Mouse (Mus musculus) adrenal gland, postnatal 25 days (tissue): ENCODE data around the gene Naxd. TPM values are rescaled to one million over a fixed set of nuclear protein-coding genes. Genes with fewer than 3 reads are reported as not detected.
"Not testable (repeated sequence)": the region's sequence is repeated elsewhere in the genome, so short reads cannot be mapped to it uniquely, and the experiment has no call there.

Experiments used
- DNase-seq: peaks from one replicate; pipeline ENCODE4 v3.0.0; 2021; ENCODE audit warnings: mixed read lengths
- long read RNA-seq: library from polyadenylated mRNA; stranded (forward); transcript quantifications from one replicate; pipeline ENCODE4 v2.0.0, GENCODE M21; 2021
- total RNA-seq: library from RNA; stranded (reverse); gene quantifications from 2 replicates; pipeline ENCODE4 v1.2.3, GENCODE M21; 2021

Naxd gene
- total RNA-seq, result 75.0 and 77.5 TPM in 2 replicates
- long read RNA-seq, transcript Naxd-201 (10 exons, 1,359 nt), result minor isoform, 37 of 111 reads
- long read RNA-seq, transcript Naxd-202 (10 exons, 1,307 nt), result major isoform, 50 of 111 reads
- long read RNA-seq, partial matches to known transcripts, result 3 of 111 reads
- long read RNA-seq, other reads (novel, unspliced or antisense), result 14 of 111 reads

DNA sequence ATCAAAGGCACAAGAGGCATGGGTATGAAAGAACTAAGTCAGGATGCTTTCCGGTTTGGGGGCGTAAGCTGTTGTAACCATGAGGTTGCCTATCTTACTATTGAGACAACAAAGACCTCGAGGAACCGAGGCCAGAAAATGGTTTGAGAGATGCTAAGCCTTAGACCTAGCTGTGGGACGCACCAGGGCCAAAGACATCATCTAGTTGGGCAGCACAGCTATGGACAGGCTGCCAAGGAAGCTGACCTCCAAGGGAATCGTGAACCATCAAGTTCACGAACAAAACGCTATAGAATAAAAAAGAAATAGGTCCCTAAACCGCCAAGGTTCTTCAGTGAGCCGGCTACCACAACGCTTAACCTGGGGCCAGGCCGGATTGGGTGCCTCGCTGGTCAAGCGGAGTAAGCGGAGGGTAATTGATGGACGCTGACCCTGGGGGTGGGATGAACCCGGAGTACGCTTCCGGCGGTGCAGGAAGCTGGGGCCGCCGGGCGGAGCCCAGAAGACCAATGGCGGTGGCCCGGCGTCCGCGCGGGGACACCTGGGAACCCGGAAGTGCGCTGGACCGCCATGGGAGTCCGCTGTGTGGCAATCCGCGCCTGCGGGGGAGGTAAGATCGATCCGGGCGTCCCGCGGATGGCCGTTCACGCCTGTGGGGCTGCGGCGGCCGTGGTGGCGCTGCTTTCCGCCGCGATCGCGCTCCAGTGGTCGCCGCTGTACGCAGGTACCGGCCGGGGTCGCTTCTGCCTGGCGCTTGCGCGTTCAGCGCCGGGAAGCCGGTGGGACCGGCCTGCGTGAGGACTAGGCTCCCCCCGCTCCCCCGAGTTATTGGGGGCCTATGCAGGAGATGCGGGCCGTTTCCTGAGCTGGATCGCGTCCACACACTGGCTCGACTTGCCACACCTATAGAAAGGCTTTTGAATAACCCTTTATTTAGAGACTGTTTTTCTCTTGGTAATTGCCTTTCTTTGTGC is at the start of gene Naxd:
Gene Naxd, plus strand, starts transcription at position 490 of the 974 bp plus-strand sequence.
- peak; percentile 92 for DNase-seq

DNA sequence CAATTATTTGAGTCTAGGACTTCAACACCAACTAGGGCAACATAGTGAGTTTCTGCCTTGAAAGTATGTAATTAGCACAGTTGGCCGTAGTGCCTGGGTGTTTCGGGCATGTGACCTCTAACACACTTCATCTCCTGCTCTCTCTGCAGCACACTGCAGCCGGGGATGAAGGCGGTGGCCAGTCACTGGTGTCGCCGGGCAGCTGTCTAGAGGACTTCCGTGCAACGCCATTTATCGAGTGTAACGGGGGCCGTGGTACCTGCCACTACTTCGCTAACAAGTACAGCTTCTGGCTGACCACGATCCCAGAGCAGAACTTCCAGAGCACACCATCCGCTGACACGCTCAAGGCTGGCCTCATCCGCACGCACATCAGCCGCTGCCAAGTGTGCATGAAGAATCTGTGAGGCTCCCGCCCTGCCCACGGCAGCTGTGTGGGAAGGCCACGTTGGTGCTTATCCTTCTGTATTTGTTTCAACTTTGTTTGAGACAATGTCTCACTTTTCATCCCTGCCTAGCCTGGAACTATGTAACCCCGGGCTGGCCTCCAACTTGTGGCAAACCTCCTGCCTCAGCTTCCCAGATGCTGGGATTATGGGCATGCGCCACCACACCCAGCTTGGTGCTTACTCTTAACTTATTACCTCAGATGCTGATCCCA is 49.3 kb upstream of the Naxd start:
- DNase-seq, result no peak

DNA sequence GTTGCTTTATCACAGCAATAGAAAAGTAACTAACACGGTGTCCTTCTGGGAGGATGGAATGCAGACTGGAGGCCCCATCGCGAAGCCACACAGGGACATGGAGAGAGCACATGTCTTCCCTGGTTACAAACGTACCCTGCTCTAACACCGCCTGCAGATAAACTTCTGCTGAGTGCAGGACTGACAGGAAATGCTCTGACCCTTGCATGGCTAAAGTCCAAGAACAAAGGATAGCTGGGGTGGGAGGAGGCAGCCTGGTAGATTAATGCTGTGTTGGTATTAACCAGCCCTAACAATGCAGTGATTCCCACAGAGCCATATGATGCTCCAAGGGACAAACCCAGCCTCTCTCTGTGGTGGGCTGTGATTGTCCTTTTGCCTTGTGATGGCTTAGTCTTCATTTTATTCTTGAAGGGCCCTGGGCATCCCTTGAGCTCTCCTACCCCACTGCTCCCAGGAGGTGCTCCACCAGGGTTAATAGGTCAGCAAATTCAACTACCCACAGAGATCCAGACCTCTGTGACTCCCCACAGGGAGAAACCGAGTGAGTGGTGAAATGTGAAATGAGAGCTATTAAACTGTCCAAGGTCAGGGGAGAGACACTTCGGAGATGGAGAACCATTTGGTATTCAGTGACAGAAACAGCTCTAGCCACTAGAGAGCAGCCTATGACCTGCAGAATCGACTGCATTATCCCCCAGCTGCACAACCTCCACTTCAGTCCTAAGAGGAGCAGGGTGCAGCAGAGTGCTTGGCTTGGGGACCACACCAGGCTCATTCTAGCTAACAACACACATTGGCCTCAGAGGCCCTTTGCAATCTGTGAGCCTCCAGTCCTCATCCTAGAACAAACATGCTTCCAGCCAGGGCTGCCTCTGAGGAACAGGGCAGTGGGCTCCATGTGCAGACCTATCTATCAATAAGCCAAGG is 46.9 kb upstream of the Naxd start:
- DNase-seq, result peak; percentile 26

- no peak for DNase-seq
Observed at GRCm38 (mm10) chr8:11452152-11452551, 45.2 kb upstream of the Naxd start.

GRCm38 (mm10) chr8:11452559-11452958 is 44.7 kb upstream of the Naxd start:
- no peak for DNase-seq

GRCm38 (mm10) chr8:11452974-11453373 is 44.3 kb upstream of the Naxd start:
- DNase-seq, result no peak

- DNase-seq, result no peak
Observed at GRCm38 (mm10) chr8:11454228-11454627, 43.1 kb upstream of the Naxd start.

GRCm38 (mm10) chr8:11457278-11457677 is 40.0 kb upstream of the Naxd start:
- no peak for DNase-seq

DNA sequence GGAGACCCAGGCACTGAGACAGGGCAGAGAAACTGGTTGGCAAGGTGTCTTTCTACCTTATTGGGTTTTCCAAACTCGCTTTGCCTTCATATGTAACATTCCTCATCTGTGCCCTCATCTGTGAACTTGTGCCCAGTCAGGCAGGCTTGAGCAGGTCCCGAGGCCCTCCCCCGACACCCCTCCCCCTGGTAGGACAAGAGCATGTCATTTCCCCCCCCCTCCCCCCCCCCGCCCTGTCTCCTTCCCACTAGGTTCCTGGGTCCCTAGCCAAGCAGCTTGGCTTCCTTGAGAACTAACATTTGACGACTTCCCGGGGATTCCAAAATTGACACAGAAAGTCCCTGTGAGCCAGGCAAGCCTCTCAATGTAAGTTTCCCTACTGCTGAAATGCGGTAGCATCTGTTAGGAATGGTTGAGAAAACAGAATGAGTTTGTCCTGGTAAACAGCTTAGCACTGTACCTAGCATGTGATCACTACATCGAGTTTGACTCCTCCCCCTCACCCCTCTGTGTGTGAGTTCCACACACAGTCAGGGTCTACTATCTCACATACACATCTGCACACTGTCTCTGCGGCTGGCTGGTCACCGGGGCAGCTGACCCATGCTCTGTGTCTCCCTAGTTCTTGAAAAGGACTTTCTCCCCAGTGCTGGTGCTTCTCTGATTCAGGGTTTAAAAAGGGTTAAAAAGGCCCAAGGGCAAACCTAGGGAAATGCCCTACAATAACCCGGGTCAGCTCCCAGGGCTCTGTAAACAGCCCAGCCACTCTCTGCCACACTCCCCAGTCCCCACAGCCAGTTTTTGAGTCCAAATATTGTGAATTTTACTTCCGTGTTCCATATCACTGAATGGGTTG is 39.1 kb upstream of the Naxd start:
- DNase-seq, result no peak

DNA sequence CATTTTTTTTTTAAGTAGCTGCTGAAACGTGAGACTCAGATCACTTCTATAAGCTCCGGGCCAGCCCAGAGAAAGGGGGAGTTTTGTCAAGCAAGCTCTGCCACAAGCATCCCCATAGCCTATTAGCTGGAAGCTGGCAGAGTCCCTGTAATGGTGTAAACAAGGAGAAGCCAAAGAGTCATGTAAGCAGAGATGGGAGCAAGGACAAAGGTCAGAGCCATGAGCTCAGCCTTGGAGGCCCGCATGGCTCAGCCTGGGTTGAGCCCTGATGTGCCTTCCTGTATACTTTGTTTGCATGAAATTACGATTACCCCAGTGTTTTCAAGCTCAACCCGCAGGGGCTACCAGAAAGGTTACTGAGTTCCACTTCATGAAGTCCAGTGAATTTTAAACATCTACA is 38.3 kb upstream of the Naxd start:
- DNase-seq, result no peak

DNA sequence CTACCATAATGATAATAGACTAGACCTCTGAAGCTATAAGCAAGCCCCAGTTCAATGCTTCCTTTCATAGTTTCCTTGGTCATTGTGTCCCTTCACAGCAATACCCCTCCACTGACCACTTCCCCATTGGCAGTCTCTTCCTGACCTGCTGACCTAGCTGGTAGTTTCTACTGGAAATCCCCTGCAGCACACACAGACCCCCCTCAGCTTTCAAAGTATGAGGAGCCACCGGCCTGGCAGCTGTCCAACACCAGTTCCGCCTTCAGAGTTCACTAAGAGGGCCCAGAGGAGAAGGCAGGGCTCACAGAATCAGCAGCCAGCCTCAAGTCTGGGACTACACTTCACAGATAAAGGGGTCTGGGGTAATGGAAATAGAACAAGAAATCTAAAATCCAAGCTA is 36.4 kb upstream of the Naxd start:
- DNase-seq, result peak; percentile 45

GRCm38 (mm10) chr8:11461847-11462246 is 35.5 kb upstream of the Naxd start:
- peak; percentile 77 for DNase-seq

DNA sequence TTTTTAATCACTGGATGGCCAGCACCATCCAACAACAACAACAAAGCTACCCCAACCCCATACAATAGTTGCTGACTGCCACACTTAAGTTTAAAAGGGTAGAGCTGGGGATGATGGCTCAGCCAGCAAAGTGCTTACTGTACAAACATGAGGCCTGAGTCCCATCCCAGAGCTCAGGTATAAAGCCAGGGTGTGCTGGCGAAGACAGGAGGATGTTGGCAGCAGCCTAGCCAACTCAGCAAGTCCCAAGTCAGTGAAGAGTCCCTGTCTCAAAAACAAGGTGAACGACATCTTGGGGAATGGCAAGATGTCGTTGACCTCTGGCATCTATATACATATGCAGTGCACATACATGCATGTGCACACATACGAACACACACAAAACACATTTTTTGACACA is 34.7 kb upstream of the Naxd start:
- no peak for DNase-seq

DNA sequence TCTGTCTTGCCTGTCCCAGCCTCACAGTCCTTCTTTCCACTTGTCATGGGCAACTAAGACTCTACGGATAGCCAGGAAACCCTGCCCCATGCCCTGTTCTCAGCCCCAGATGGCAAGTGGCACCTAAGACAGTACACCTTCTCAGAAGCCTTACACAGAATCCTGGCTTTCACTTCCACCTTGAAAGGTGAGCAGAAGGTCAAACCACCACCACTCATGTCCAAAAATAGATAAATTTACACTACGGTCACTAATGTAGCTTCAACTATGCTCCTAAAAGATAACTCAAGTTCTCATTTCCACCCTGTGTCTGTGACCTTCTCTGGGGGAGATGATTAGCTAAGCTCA is 33.8 kb upstream of the Naxd start:
- DNase-seq, result no peak

DNA sequence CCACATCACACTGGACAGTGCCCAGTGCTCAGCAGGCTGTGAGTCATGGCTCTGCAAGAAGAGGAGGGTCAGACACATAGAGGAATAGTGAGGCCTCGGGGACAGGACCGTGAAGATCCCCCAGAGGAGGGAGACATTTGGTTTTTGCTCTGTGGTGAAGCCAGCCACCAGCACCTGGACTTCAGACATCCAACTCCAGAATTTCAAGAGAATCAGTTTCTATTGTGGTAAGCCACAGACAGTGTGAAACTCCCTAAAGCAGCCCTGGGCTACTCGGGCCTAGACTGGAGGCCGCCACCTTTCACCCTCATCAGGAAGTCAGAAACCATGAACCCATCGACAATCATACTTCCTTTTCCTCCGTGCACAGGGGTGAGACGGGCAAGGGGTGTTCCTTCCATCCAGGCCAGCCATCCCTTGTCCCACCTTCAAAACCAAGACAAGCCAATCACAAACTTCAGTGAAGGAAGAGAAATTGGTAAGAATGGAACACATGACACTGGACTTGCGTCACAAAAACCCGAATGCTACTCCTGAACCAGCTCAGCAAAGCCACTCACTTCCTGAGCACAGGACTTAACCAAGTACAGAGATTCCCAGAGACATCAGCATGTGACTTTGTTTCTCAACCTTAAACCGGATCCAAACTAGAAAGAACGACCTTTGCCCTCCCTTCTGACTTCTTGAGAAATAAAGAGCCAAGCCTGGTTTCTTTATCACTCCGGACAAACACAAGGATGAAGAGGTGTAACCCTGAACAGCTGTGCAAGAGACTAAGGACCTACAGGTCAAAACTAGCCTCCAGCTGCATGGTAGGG is 33.2 kb upstream of the Naxd start:
- peak; percentile 44 for DNase-seq

- no peak for DNase-seq
Observed at GRCm38 (mm10) chr8:11464707-11464964, 32.7 kb upstream of the Naxd start.

GRCm38 (mm10) chr8:11465619-11466018 is 31.7 kb upstream of the Naxd start:
- DNase-seq, result no peak

- DNase-seq, result not testable (repeated sequence)
Observed at GRCm38 (mm10) chr8:11466528-11466927, 30.8 kb upstream of the Naxd start.

DNA sequence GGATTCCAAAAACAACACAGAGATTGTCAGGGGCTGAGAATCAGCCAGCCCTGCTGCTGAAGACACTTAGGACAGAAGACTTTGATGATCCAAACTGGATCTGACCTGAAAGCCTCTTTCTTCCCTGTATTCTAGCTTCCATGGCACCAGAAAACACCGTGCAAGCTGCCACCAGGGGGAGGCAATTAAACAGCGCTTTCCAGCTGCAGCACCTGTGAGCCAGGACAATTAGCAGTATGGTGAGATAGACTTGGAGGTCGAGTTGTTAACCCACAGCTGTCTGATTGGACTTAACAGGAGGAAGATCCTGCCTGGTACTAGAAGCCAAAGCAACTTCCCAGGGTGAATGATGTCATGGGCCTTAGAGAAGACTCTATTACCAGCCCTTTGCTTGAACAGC is 28.2 kb upstream of the Naxd start:
- DNase-seq, result peak; percentile 54

- DNase-seq, result no peak
Observed at GRCm38 (mm10) chr8:11470694-11471093, 26.6 kb upstream of the Naxd start.

DNA sequence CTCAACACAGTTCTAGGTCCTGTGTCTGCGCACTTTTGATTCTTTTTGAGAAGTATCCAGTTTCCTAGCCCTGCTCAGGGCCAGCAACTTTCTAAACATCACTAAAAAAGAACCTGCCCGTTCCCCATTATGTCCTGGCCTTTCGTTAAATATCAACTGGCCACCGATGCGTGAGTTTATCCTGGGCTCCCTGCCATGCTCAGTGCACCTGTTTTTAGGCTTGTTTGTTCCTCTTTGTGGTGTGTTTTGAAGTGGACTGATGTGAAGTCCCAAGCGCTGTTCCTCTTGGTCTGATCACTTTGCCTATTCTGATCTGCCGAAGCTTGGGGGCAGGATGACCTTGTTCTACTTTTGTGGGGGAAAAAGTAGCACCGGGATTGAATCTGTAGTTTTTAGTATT is 26.0 kb upstream of the Naxd start:
- no peak for DNase-seq
